Mouse (Mus musculus) testis, adult 2 months (tissue): ENCODE results near the gene Hebp1.

Experiments
- CTCF ChIP-seq: fragments of 200-500 bp; IDR thresholded peaks from 2 replicates; pipeline ENCODE4 v1.5.1; 2012; ENCODE audit warnings: low read depth, mild to moderate bottlenecking, inconsistent platforms, low read length, moderate library complexity; ENCODE audit not compliant: control insufficient read depth, insufficient read depth, insufficient replicate concordance
- POLR2A ChIP-seq: fragments of 200-500 bp; IDR thresholded peaks from 2 replicates; pipeline ENCODE4 v1.6.1; 2012; ENCODE audit warnings: low read depth, mild to moderate bottlenecking, inconsistent platforms, low read length, moderate library complexity; ENCODE audit not compliant: control insufficient read depth

DNA sequence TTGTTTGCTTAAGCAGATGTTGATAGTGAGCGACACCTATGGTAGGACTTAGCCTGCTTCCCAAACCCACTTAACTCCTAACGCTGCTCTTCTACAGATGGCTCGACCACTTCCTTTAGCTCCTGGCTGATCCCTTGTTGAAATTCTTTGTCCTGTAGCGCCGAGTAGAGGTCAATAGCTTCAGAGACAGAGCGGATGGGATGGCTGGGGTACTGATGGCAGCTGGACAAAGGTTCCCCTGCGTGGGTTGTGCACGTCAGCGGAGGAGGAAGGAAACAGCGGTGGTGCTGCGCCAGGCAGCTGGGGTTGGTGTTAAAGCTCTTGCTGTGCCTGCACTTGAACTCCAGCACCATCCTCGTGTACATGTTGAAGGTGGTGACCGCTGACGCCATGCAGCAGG lies 39.5 kb upstream of the Hebp1 start:
- TF ChIP-seq CTCF (no peak), POLR2A (no peak)
